Mouse (Mus musculus) fibroblast of lung, adult 2 months (primary cell): ENCODE measurements around the gene Pom121l2.
A peak's percentile ranks its signal among the peaks of the same experiment; 100 is the strongest.

Experiments used
- DNase-seq: peaks from one replicate; pipeline ENCODE4 v3.0.0-alpha.2; 2011; ENCODE audit warnings: low read depth

Gene Pom121l2

GRCm38 (mm10) chr13:21980981-21981802 is at the start of gene Pom121l2:
TSS of gene Pom121l2 (plus strand) at chr13:21981194.
- DNase-seq, result no peak

DNA sequence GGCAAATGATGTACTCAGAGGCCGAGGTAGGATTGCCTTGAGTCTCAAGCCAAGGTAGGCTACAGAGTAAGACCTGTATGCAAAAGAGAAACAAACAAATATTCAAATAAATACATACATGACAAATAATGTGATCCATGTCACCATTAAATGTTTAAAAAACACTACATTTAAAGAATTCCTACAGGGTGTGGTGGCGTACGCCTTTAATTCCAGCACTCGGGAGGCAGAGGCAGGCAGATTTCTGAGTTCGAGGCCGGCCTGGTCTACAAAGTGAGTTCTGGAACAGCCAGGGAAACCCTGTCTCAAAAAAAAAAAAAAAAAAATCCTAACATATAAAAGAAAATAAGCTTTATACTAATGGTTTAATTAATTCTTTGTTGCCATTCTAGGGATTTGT is 49.3 kb upstream of the Pom121l2 start:
- DNase-seq, result no peak

DNA sequence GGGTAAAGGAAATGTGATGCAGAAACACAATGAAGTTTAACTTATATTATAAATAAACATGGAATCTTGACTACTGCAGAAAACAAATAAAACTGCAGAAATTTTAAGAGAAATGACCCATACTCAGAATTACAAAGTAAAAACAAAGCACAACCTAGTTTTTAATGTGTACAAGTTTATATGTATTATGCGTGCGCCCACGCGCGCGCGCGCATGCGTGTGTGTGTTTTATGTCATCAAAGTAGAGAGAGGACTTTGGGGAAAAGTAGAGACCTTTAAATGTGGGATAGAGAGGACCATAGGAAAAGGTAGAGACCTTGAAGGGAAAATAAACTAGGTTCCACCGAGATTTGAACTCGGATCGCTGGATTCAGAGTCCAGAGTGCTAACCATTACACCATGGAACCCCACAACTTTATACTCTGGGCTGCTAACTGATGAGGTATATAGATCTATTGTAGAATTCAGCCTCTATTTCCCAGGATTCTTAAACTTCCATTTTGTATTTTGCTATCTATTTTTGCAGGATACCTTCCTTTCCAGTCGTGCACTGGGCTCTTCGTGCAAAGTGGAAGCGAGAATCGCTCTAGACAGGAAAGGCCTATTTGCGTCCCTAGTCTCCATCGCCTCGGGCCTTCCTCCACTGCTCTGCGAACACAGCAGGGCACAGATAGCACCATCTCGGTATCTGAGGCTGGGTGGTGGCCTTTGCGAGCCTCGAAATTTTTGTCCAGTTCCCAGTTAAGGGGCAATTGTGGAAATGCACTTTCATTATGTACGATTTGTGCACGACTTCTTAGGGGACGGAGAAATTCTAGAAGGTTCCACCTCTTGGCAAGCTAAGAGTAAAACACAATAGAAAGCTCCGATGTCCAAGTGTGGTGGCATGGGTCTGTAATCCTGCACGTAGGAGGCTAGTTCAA is 47.1 kb upstream of the Pom121l2 start:
- DNase-seq, result no peak

DNA sequence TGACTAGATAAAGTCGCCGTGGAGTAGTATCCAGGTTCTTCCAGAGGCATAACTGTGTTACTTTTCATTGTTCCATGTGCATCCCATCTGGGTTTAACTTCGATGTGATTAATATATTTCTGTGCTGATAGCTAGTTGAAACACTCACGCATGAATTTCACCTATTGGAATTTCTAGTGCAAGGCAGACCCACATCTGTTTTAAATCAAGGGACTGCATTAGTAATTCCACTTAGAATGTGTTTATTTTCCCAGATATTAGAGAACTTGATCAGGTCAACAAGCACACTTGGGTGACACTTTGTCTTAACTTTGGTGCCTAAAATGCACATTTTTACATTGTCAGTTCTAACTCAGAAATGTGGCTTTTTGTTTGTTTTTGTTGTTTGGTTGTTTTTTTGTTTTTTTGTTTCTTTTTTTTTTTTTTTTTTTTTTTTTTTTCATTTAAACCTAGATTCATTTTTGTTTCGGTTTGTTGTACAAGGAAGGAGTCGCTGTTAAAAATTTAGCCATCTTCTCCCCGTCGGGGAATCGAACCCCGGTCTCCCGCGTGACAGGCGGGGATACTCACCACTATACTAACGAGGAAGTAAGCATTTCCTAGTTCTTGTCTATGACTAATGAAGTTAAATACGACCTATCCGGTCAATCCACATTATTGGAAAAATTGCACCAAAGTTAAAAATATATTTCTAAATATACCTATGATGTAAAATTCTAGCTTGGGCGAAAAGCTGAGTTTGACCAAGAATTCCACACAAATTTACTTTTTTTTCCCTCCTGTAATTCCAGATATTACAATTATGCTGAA is 45.8 kb upstream of the Pom121l2 start:
- DNase-seq, result no peak

GRCm38 (mm10) chr13:21935833-21936232 is 45.2 kb upstream of the Pom121l2 start:
- no peak for DNase-seq

DNA sequence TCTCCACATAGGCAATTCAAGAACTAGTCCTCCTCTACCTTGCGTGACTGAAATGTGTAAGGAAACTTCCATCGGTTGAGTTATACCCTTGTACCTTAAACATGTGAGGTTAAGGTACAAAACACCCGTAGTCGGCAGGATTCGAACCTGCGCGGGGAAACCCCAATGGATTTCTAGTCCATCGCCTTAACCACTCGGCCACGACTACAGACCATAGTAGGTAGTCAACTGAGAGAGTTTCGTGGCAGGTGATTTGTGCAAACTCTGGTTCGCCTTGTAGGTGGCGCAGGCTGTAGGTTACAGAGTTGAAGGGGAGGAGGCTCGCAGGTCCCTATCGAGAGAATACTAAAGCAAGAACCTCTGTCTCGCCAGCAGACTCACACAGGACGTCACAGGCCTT is 44.0 kb upstream of the Pom121l2 start:
- no peak for DNase-seq

GRCm38 (mm10) chr13:21940213-21940612 is 40.8 kb upstream of the Pom121l2 start:
- DNase-seq, result peak; percentile 89

- DNase-seq, result peak; percentile 57
These were observed 40.1 kb upstream of the Pom121l2 start for GRCm38 (mm10) chr13:21940811-21941321.

DNA sequence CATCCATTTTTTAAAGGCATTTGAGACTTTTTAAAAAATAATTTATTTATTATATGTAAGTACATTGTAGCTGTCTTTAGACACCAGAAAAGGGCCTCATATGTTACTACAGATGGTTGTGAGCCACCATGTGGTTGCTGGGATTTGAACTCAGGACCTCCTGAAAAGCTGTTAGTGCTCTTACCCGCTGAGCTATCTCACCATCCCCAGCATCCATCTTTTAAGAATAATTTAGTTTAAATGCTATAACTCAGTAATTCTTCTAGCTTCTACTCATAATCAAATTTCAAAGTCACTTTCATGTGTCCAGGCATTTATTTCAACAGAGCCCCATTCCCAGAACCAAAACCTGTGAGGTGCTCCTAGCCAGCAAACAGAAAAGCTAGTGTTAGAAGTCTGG is 37.4 kb upstream of the Pom121l2 start:
- no peak for DNase-seq

DNA sequence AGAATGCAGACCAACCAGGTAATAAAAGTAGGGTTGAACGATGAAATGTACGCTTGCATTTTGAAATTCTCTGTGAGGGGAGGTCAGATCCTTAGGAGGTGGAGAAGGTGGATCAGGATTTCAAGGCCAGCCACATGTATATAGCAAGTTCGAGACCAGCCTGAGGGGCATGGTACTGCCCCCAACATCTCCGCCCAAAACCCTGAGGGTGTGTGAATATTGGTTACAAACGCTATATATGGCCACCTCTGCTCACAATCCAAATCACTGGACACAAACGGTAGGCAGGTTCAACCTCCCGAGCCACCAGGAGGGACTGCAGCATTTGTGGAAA is 36.4 kb upstream of the Pom121l2 start:
- DNase-seq, result no peak

DNA sequence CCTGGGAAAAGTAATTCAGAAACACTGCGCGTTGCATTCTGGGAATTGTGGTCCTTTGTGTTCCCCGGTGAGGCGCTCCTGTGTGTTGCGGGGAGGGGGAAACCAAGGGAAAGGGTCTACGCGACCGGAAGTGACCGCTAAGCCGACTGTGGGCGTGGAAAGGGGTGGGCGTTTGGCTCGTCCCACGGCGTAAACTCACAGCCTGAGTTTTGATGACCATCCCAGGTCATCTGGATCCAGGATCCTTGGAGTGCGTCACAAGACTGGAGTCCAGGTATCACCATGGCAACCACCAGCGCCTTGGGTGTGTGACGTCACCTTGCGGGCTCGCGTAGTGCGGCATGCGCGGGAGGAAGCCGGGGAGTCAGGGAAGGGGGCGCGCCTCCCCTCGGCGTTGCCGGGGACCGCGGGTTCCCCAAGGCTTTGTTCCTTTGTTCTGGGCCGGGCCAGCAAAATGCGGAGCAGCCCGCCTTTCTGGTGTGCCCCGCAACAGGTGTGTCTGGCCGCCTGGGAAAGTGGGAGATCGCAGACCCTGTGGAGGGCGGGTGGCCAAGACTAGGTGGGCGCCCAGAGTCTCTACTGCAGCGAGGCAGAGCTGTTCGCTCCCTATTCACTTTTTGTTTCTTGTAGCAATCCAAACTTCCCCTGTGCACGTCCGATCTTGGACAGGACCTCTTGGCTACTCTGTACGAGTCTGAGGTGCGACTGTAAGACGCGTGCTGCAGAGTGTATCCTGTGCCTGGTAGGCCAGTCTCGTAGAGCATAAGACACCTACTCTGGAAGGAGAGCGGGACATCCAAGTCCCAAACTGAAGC is 35.9 kb upstream of the Pom121l2 start, which contains the start of gene Zfp184:
Gene Zfp184 (plus strand): TSS at position 169 of the 815 bp plus-strand sequence.
- peak; percentile 86 for DNase-seq

DNA sequence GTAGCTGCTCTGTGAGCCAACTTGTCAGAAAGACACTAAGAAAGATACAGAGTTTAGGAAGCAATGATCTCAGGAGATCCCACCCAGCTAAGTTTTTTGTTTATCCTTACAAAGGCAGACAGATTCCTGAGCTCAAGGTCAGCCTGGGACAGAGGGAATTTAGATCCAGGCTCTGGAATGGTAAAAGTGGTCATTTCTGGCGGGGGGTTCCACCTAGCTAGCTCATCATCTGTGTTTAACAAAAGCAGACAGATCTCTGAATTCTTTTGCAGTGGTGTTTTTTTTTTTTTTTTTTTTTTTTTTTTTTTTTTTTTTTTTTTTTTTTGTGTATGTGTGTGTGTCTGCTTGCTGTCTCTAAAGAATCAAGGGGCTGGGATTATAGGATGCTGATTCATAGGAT is 11.7 kb upstream of the Pom121l2 start:
- no peak for DNase-seq

GRCm38 (mm10) chr13:21969816-21970215 is 11.2 kb upstream of the Pom121l2 start:
- no peak for DNase-seq

DNA sequence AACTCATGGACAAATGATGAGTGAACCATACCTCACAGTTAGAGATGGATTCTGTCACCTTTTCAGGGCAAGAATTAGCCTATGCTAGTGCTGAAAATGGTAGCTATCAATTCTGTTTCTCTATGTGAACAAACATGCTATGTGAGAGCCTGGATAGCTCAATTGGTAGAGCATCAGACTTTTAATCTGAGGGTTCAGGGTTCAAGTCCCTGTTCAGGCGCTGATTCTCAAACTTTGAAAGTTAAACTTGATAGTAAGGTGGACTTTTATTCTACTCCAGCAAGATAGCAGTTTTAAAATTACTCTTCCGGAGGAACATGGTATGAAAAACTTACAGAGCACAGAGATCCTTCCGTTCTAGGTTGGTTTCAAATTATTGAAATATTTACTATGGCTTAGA is 9.4 kb upstream of the Pom121l2 start:
- DNase-seq, result no peak

DNA sequence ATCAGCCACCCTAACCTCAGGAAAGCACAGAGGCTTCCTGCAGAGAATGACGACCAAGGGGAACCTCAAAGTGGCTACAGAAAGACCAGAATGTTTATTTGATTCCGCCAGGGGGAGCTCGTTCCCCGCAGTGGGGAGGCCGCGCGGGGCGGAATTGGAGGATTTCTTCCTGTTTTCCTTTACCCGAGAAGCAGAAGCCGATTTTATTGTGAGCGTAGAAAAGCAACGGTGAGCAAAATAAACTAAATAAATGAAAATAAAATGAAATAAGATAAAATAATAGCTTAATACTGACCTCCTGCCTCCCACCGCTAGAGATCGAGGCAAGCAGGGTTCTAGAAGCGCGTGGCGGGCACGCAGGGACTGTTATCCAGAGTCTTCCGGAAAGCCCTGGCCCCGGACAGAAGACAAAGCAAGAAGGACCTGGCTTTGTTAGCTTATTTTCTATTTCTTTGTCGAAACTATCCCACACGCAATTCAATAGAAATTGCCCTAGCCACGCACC is 6.7 kb upstream of the Pom121l2 start:
- DNase-seq, result peak; percentile 69

DNA sequence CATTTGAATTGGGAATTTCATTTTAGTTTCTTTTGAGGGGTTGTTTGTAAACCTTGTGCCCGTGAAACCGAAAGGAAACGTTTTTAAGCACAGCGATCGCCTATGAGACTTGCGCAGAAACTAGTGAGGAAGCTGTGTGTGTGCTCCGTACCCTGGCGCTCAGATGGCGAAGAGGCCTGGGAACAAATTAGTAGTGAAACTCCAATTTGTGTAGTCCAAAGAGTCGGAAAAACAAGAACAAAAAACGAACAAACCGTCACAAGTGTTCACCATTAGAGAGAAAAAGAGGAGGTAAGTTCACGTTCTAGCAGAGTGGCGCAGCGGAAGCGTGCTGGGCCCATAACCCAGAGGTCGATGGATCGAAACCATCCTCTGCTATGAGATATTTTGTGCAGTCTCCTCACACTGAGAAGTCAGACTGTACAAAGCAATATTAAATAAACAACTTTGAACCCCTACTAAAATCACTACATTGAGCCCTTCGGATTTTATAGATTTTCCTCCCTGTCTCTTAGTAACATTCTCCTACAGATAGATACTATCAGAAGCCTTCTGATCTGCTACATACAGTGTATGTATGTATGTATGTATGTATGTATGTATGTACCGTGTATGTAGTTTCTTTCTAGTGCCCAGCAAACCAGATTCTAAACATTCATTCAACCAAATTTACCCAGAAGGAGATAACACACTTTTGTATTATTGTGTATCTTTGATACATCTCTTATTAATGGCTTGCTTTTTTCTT is 6.1 kb upstream of the Pom121l2 start:
- peak; percentile 75 for DNase-seq

DNA sequence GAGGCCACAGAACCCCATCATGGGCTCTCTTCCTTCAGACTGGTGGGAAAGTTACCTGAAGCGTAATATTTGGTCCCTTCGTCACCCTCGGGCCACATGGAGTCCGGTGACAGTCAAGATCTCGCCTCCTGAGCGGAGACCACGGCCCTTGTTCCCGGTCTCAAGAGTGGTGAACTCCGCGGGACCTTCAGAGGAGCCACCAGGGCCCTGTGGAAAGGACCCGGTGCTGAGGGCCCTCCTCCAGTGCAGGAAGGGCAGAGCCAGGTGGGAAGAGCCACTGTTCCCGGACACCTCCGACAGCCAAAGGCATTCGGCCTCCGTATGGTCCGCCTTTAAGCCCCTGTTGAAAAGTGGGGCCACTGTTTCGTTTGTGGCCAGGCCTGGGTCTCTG is 804 bp downstream of the Pom121l2 start:
- no peak for DNase-seq

GRCm38 (mm10) chr13:21984486-21984885 is 3.5 kb downstream of the Pom121l2 start:
- no peak for DNase-seq

GRCm38 (mm10) chr13:21992550-21992949 is 11.6 kb downstream of the Pom121l2 start:
- no peak for DNase-seq
